Mouse (Mus musculus) retina, postnatal 7 days (tissue): Measurements from ENCODE around the gene Gabbr1.
A peak's percentile ranks its signal among the peaks of the same experiment; 100 is the strongest.
"Not testable (repeated sequence)": the region's sequence is repeated elsewhere in the genome, so short reads cannot be mapped to it uniquely, and the experiment has no call there.

ENCODE experiments used
- DNase-seq: peaks from one replicate; pipeline ENCODE4 v3.0.0-alpha.2; 2012; ENCODE audit warnings: low read depth, low spot score

The Gabbr1 gene

GRCm38 (mm10) chr17:37045611-37046311 lies at the start of gene Gabbr1:
TSS of gene Gabbr1 (plus strand) at chr17:37045966.
- peak; percentile 64 for DNase-seq

- peak; percentile 73 for DNase-seq
Observed at GRCm38 (mm10) chr17:36997033-36997735, 48.6 kb upstream of the Gabbr1 start.

GRCm38 (mm10) chr17:36998477-36998876 lies 47.3 kb upstream of the Gabbr1 start:
- no peak for DNase-seq

- no peak for DNase-seq
Observed at GRCm38 (mm10) chr17:37000863-37001262, 44.9 kb upstream of the Gabbr1 start, which contains the start of gene Zfp57. TSS of gene Zfp57 (plus strand) at chr17:37001163.

- peak; percentile 25 for DNase-seq
Observed at GRCm38 (mm10) chr17:37002364-37003330, 43.1 kb upstream of the Gabbr1 start.

GRCm38 (mm10) chr17:37003366-37003765 lies 42.4 kb upstream of the Gabbr1 start:
- no peak for DNase-seq

GRCm38 (mm10) chr17:37008161-37008560 lies 37.6 kb upstream of the Gabbr1 start:
- no peak for DNase-seq

GRCm38 (mm10) chr17:37009460-37010042 lies 36.2 kb upstream of the Gabbr1 start:
- DNase-seq: no peak

GRCm38 (mm10) chr17:37011719-37012118 lies 34.0 kb upstream of the Gabbr1 start:
- no peak for DNase-seq

GRCm38 (mm10) chr17:37012141-37012540 lies 33.6 kb upstream of the Gabbr1 start:
- no peak for DNase-seq

GRCm38 (mm10) chr17:37016333-37016732 lies 29.4 kb upstream of the Gabbr1 start:
- DNase-seq: no peak

- DNase-seq: no peak
Observed at GRCm38 (mm10) chr17:37018328-37018727, 27.4 kb upstream of the Gabbr1 start.

- not testable (repeated sequence) for DNase-seq
Observed at GRCm38 (mm10) chr17:37019242-37019641, 26.5 kb upstream of the Gabbr1 start.

GRCm38 (mm10) chr17:37022628-37023576 lies 22.9 kb upstream of the Gabbr1 start, which contains the start of gene Mog:
TSS of gene Mog (minus strand) at chr17:37023398.
- no peak for DNase-seq

- no peak for DNase-seq
Observed at GRCm38 (mm10) chr17:37026425-37026824, 19.3 kb upstream of the Gabbr1 start.

GRCm38 (mm10) chr17:37027486-37027885 lies 18.3 kb upstream of the Gabbr1 start:
- DNase-seq: no peak

- no peak for DNase-seq
Observed at GRCm38 (mm10) chr17:37028212-37028611, 17.6 kb upstream of the Gabbr1 start.

GRCm38 (mm10) chr17:37028683-37029120 lies 17.1 kb upstream of the Gabbr1 start:
- DNase-seq: peak; percentile 92

- no peak for DNase-seq
Observed at GRCm38 (mm10) chr17:37029162-37029561, 16.6 kb upstream of the Gabbr1 start.
